Mouse (Mus musculus): Measurements from ENCODE around the gene Igfl3. TPM values are rescaled to one million over a fixed set of nuclear protein-coding genes. Genes with fewer than 3 reads are reported as not detected.
A peak's percentile ranks its signal among the peaks of the same experiment; 100 is the strongest.

The Igfl3 gene
- not detected in 2 replicates for polyA plus RNA-seq (2012; rRNA removed)

DNA sequence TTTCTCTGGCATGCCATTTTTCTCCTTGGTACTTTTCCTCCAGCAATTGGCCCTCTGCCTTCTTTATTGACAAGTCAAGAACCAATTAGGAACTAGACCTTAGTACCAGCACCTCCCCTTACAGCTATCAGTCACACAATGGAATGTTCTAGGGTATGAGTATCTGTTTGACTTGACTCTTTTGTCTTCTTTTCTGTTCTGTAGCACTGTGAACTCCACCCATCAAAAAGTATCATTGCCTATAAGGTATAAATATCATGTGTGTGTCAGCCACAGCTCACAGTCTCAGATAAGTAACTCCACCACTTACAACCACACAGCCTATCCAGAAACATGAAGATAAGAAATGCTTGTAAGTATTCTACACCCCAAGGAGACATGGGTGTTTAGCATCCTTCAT, at the start of gene Igfl3:
Gene Igfl3, plus strand, starts transcription at position 301 of the 400 bp plus-strand sequence.
- no peak for DNase-seq (ENCODE audit: low read depth, low spot score)

DNA sequence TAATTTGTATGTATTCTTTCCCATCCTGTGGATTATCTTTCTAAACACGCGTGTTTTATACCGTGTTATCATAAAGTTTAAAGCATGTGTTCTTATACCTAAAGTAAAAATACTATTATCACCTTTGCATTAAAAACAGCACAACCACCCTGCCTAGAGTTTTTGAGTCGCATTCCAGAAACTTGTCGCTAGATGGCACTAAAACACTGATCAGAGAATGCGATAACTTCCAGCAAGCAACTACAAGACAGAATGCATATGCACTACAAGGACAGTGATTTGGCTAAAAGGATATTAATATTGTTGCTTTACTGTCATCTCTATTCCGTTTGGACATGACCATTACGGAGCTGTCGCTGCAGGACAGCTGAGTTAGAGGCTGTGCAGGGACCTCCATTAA, 34.6 kb downstream of the Igfl3 start:
- 16% methylated on average over 9 of the region's 9 CpGs for WGBS
- DNase-seq (ENCODE audit: low read depth, low spot score): peak; percentile 37

DNA sequence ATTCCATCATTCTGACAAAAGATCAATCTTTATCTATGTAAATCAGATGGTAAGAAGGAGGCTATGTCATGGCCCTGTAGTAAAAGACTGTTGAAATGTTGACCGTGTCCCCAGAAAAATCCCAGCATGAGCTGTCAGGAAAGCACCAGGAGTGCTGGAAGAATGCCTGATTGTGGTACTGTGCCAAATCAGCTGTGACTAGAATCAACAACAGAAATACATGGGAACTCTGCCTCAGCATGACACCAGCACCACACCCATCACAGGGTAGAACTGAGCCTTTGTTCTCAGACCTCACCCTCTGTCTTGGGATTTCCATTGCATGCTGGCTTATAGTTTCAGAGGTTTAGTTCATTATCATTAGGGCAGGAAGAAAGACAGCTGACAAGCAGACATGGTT, 38.4 kb downstream of the Igfl3 start:
- 27% methylated on average over 1 of the region's 1 CpGs for WGBS
- peak; percentile 24 for DNase-seq (ENCODE audit: low read depth, low spot score)

Other genes starting within 250 kb of the Igfl3 start
- not detected in 2 replicates for gene Ceacam11, start 204.4 kb upstream of the Igfl3 start, polyA plus RNA-seq (2012; rRNA removed)
- gene Ceacam13, start 166.6 kb upstream of the Igfl3 start, polyA plus RNA-seq (2012; rRNA removed): not detected in 2 replicates
- gene Ceacam12, start 110.6 kb upstream of the Igfl3 start, polyA plus RNA-seq (2012; rRNA removed): not detected in 2 replicates
- 0.04 TPM in 1 of 2 replicates, not detected in the other for gene Mill1, start 68.9 kb downstream of the Igfl3 start, polyA plus RNA-seq (2012; rRNA removed)
- gene Psg18, start 178.5 kb downstream of the Igfl3 start, polyA plus RNA-seq (2012; rRNA removed): 0.81 and 0.91 TPM in 2 replicates